Mouse (Mus musculus): ENCODE measurements around the gene Kif16b.
A peak's percentile ranks its signal among the peaks of the same experiment; 100 is the strongest.

Gene Kif16b

GRCm38 (mm10) chr2:142648023-142648453 lies 253.3 kb downstream of the Kif16b start:
- no peak for DNase-seq (ENCODE audit: low spot score)

DNA sequence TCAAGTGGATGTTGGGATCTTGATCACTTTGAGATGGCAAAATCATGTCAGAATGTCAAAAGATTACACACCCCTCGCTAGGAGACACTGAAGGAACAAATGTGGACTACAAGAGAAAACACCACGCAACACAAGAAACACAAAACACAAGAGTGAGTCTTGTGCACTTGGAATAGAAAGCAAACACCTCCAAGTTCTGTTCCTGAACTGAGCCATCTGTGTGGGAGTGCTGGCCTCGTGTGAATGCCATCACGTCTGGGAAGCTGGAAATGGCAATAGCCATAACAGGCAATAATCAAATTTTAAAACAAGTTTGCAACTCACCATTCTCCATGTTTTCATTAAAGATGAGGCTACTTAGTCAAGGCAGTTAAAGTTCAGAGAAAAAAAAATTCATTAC lies 254.5 kb downstream of the Kif16b start:
- DNase-seq (ENCODE audit: low spot score) = no peak

DNA sequence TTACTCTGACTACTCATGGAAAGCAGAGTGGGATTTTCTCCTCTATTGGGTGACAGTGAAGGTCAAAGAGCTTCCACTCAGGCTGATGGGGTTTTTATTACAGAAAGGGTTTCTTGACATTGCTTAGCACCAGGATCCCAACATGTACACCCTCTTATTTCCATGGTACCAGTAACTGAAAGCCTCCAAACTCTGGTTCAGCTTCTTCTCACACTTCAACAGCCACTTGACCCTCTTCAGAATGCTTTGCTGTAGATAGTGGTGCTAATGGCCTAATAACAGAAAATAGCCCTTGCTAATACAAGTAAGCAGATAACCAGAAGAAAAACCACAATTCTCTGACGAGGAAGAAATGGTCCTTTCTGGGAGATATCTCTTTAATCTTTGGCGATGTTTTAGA lies 259.6 kb downstream of the Kif16b start:
- no peak for DNase-seq (ENCODE audit: low spot score)

DNA sequence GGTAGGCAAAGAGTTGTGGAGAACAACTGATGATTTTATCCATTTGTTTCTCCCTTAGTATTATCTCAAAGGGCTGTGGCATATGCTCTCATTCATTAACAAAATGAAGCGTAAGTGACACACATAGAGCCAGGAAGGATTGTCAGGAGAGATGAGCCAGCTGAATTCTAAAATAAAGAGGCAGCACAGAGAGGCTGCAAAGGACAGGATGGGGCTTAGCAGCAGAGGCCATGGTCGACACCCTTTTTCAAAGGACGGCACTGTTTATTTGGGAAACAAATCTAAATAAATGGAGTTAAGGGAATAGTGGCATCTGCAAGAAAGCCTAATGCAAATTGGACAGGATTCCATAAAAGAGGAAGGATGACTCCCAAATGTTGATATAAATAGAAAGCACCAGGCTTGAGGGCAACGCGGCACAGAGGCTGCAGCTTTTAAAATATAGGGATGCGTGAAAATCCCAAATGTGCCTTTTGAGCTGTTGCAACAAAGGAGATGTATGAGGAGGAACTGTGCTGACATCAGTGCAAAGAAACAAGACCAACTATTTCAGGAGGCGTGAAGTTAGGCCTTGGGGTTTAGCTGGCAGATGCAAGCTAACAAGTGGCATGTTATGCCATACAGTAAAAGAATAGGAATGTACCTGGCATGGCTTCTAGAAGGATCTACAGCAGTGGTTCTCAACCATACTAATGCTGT lies 265.6 kb downstream of the Kif16b start:
- DNase-seq (ENCODE audit: low spot score) = no peak

DNA sequence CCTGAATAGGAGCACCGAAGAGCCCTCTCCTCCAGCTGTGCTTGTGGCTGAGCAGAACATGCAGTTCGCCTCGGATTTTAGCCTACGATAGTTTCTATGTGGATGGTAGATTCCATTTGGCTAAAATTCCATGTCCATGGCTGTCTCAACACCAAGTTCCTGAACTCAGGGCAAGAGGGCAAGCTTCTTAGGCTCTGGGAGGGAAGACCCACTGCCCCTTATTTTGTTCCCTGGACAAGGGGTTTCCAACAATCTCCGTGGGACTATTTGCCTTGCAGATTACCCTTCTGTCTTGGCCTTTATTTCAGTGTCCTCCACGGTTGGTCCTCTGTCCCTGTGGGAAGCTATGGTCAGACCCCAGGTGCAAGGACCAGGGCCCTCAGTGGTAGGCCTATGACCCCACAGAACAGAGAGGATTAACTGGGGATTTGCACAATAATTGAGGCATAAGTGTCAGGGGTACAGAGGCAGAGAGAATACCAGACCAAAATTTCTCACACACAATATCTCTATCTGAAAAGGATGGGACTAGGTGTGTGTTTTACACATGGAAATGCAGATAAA lies 267.3 kb downstream of the Kif16b start:
- peak; percentile 24 for DNase-seq (ENCODE audit: low spot score)

GRCm38 (mm10) chr2:142629523-142630312 lies 271.6 kb downstream of the Kif16b start:
- no peak for DNase-seq (ENCODE audit: low spot score)

GRCm38 (mm10) chr2:142625756-142626155 lies 275.6 kb downstream of the Kif16b start:
- no peak for DNase-seq (ENCODE audit: low spot score)

- no peak for DNase-seq (ENCODE audit: low spot score)
These were observed 276.2 kb downstream of the Kif16b start for GRCm38 (mm10) chr2:142625101-142625500.

- DNase-seq (ENCODE audit: low spot score) = no peak
These were observed 277.1 kb downstream of the Kif16b start for GRCm38 (mm10) chr2:142624254-142624653.

DNA sequence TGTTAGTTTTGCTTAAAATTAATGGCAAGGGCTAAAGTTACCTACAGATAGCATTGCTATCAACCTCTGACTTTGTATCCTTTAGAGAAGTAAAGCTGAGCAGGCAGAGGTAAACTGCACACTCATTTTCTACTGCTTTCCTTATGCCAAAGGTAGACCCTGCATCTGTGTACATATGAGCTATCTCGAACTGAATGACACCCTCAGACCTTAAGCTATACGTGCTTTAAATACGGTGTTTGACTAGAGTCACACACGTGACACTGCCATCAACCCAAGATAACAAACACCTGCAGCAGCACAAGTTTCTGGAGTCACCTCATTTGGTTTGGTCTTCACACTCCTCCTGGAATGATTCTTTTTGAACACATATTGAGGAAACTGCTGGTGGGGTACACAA lies 280.2 kb downstream of the Kif16b start:
- DNase-seq (ENCODE audit: low spot score) = no peak

GRCm38 (mm10) chr2:142619926-142620325 lies 281.4 kb downstream of the Kif16b start:
- no peak for DNase-seq (ENCODE audit: low spot score)

DNA sequence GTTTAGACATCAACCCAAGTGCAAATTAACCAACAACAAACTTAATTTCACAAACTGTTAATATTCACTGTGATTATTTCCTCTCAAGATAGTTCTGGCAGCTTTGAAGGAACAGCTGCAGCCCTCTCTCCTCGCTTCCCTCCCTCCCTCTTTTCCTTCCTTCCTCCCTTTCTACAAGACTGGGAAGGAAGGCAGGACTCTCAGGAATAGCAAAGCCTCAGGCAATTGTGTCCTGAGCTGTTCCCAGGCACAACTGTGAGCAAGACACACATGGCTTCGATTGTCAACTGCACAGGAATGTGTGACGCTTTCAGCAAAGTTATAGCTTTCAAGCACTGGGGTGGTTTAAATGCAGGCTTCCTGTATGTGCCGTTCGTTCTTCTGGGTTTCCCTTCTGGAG lies 286.8 kb downstream of the Kif16b start:
- peak; percentile 33 for DNase-seq (ENCODE audit: low spot score)

DNA sequence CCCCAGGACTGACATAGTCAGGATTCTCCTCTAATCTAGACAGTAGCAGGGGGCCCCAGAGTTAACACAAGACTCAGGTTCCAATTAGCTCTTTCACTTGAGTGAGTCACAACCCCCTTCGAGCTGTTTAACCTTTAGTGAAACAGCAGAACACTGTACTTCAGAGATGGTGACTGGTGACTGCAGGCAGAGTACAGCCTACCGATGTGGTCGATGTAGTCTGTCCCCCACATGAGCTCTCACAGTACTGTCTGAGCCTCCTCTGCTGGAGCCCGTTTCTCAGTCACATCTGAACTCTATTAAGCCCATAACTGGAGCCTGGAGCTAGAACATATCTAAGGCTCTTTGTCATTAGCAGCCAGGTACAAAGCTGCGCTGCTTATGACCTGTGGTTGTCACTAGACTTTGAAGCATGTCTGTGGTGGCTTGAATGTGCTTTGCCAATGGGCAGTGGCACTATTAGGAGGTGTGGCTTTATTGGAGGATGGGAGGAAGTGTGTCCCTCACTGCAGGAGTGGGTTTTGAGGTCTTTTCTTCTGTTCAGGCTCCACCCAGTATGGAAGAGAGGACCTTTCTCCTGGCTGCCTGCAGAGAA lies 288.9 kb downstream of the Kif16b start:
- DNase-seq (ENCODE audit: low spot score) = no peak

GRCm38 (mm10) chr2:142611113-142611512 lies 290.2 kb downstream of the Kif16b start:
- no peak for DNase-seq (ENCODE audit: low spot score)

- no peak for DNase-seq (ENCODE audit: low spot score)
These were observed 291.1 kb downstream of the Kif16b start for GRCm38 (mm10) chr2:142610206-142610605.

- DNase-seq (ENCODE audit: low spot score) = peak; percentile 40
These were observed 292.6 kb downstream of the Kif16b start for GRCm38 (mm10) chr2:142608778-142609177.

DNA sequence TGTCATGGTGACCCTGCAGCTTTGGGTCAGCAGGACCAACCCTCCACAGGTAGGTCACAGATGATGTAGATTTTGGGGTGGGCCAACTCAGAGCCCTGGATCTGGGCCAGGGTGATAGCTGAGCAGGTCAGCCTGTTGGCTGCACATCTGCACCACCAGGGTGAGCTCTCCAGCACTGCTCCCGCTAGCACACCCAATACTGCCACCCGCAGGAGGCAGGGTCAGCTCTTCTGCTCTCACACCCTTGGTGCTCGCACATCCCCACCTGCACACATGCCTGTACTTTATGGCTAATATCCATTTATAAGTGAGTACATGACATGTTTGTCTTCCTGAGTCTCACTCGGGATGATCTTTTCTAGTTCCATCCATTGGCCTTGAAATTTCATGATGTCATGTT lies 296.6 kb downstream of the Kif16b start:
- DNase-seq (ENCODE audit: low spot score) = no peak

- no peak for DNase-seq (ENCODE audit: low spot score)
These were observed 298.1 kb downstream of the Kif16b start for GRCm38 (mm10) chr2:142603210-142603609.

GRCm38 (mm10) chr2:142599235-142599634 lies 302.1 kb downstream of the Kif16b start:
- no peak for DNase-seq (ENCODE audit: low spot score)

- DNase-seq (ENCODE audit: low spot score) = no peak
These were observed 304.9 kb downstream of the Kif16b start for GRCm38 (mm10) chr2:142596176-142597170.

DNA sequence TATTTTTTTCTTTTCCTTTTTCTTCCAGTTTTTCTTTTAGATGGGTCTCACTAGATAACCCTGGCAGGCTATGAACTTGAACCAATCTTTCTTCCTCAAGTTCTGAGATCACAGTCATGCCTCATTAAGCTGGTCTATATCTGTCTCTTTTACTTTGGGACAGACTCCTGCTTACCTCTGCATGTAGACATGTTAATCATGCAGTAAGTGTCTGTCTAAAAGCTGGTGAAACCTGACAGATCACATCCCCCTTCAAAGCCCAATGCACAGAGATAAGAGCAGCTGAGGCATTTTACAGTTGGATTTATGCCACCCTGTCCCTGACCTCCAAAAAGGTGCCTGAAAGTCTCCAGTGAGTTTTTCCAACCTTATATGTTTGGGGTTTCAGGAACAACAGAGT lies 310.4 kb downstream of the Kif16b start:
- DNase-seq (ENCODE audit: low spot score) = peak; percentile 19
